Comparison of ENCODE assay signal across 29 mouse cellular contexts in genomic region chr7:16904120-16904675, GRCm38 (mm10). TPM values are rescaled to one million over a fixed set of nuclear protein-coding genes. Genes with fewer than 3 reads are reported as not detected.
DNase-seq lines count a peak whose midpoint lies in the region; ATAC-seq and TF ChIP-seq lines count a peak whose summit lies in the region.
"Had no signal": no experiment of that assay in that cellular context is flagged by ENCODE, and none has a peak within 500 bp of the region (broad histone marks: within the 10 kb centered on the region; RNA-seq: fewer than 3 reads in every experiment).

No protein-coding gene starts in this region.

- no peak overlapping the region for H3K4me2 ChIP-seq in hindbrain, embryonic 12.5 days (replicated peaks)
- H3K4me2 ChIP-seq in hindbrain, embryonic 11.5 days (replicated peaks; ENCODE audit: low read depth, low read length): no peak overlapping the region
- H3K4me2 ChIP-seq in liver, postnatal 0 days (ENCODE audit: low read depth, low read length): no peak overlapping the region
- H3K4me2 ChIP-seq: embryonic facial prominence, embryonic 13.5 days; forebrain, embryonic 13.5 days; heart, embryonic 12.5 days; limb, embryonic 15.5 days; midbrain, embryonic 13.5 days had no signal

- 0 out of 2 replicates have a peak overlapping the region, but pooled peaks have one; percentile 0 for H3K27ac ChIP-seq in gastrocnemius, adult 2 months
- H3K27ac ChIP-seq in hindbrain, embryonic 12.5 days: 0 out of 2 replicates have a peak overlapping the region, but pooled peaks have one; percentile 23
- H3K27ac ChIP-seq in hindbrain, embryonic 11.5 days (ENCODE audit: low read depth, low read length): no peak overlapping the region
- H3K27ac ChIP-seq in liver, postnatal 0 days (ENCODE audit: low read depth): no peak overlapping the region
- peak overlapping the region; percentile 22; the same call in 1 of the 2 replicates for H3K27ac ChIP-seq in macrophage
- H3K27ac ChIP-seq: embryonic facial prominence, embryonic 13.5 days; forebrain, embryonic 13.5 days; left cerebral cortex, adult 2 months; limb, embryonic 15.5 days; midbrain, embryonic 13.5 days had no signal

- WGBS in hindbrain, embryonic 12.5 days: 45% methylated on average over 8 of the region's 10 CpGs
- WGBS in hindbrain, embryonic 11.5 days: 67% methylated on average over 7 of the region's 10 CpGs
- 32% methylated on average over 6 of the region's 10 CpGs for WGBS in liver, postnatal 0 days (ENCODE audit: insufficient replicate concordance)
- 56% methylated on average over 9 of the region's 10 CpGs for WGBS in macrophage (ENCODE audit: missing documents)

- no peak for DNase-seq in gastrocnemius, adult 2 months
- no peak for DNase-seq in gastrocnemius, postnatal 4 days (ENCODE audit: low spot score in 2 of 2)
- no peak for DNase-seq in hindbrain, embryonic 11.5 days (ENCODE audit: low spot score)
- DNase-seq in liver, postnatal 0 days: no peak
- DNase-seq in liver: no peak
- no peak for DNase-seq in layer of hippocampus, adult 18-20 months (ENCODE audit: low spot score in 2 of 2)
- DNase-seq: adrenal gland, adult 8-10 months; cerebellum, adult 11-12 months; cerebellum, postnatal 25 days; embryo, embryonic 11 days; kidney, adult 2 months; lung, adult 18-20 months; lung, postnatal 10 days; right cerebral cortex, postnatal 14 days; thymus, postnatal 14 days had no signal

- H3K9ac ChIP-seq in hindbrain, embryonic 12.5 days: no peak overlapping the region
- H3K9ac ChIP-seq in hindbrain, embryonic 11.5 days (ENCODE audit: low read depth, low read length): no peak overlapping the region
- H3K9ac ChIP-seq in liver, postnatal 0 days (replicated peaks): no peak overlapping the region
- H3K9ac ChIP-seq: embryonic facial prominence, embryonic 13.5 days; forebrain, embryonic 13.5 days; heart, embryonic 12.5 days; limb, embryonic 15.5 days; midbrain, embryonic 13.5 days had no signal

- H3K9me3 ChIP-seq in hindbrain, embryonic 12.5 days (replicated peaks): no peaks in the 10 kb centered on the region
- no peaks in the 10 kb centered on the region for H3K9me3 ChIP-seq in hindbrain, embryonic 11.5 days (ENCODE audit: control insufficient read depth, low read length)
- H3K9me3 ChIP-seq in liver, postnatal 0 days (ENCODE audit: low read length): no peaks in the 10 kb centered on the region
- H3K9me3 ChIP-seq: embryonic facial prominence, embryonic 13.5 days; forebrain, embryonic 13.5 days; heart, embryonic 12.5 days; limb, embryonic 15.5 days; midbrain, embryonic 13.5 days had no signal

- peaks cover 29% of the 10 kb centered on the region for H3K79me2 ChIP-seq in macrophage (ENCODE audit: inconsistent target)

- no peak overlapping the region for H3K4me3 ChIP-seq in gastrocnemius, adult 2 months
- no peak overlapping the region for H3K4me3 ChIP-seq in hindbrain, embryonic 12.5 days
- no peak overlapping the region for H3K4me3 ChIP-seq in hindbrain, embryonic 11.5 days (ENCODE audit: low read depth, low read length)
- H3K4me3 ChIP-seq in liver, postnatal 0 days (ENCODE audit: low read depth, low read length): no peak overlapping the region
- H3K4me3 ChIP-seq in macrophage (ENCODE audit: inconsistent target): no peak overlapping the region
- H3K4me3 ChIP-seq: embryonic facial prominence, embryonic 13.5 days; erythroblast, embryonic 14.5 days; forebrain, embryonic 13.5 days; heart, embryonic 12.5 days; left cerebral cortex, adult 2 months; limb, embryonic 15.5 days; midbrain, embryonic 13.5 days had no signal

- peaks cover 6% of the 10 kb centered on the region; the same call in 1 of the 2 replicates for H3K27me3 ChIP-seq in hindbrain, embryonic 12.5 days
- no peaks in the 10 kb centered on the region for H3K27me3 ChIP-seq in hindbrain, embryonic 11.5 days (ENCODE audit: control insufficient read depth, insufficient read depth, low read length)
- no peaks in the 10 kb centered on the region for H3K27me3 ChIP-seq in liver, postnatal 0 days (ENCODE audit: insufficient read depth, low read length)
- H3K27me3 ChIP-seq: embryonic facial prominence, embryonic 13.5 days; forebrain, embryonic 13.5 days; limb, embryonic 15.5 days had no signal

- intact Hi-C loops in gastrocnemius, adult 2 months (cut with DNase I): no loop called here

- TF ChIP-seq CTCF in gastrocnemius, adult 2 months (IDR thresholded peaks at IDR 0.05): no peak
- TF ChIP-seq CTCF in liver, postnatal 0 days (IDR thresholded peaks at IDR 0.05; ENCODE audit: low read depth): no peak

- peaks cover 54% of the 10 kb centered on the region for H3K4me1 ChIP-seq in hindbrain, embryonic 12.5 days
- H3K4me1 ChIP-seq in hindbrain, embryonic 11.5 days (replicated peaks; ENCODE audit: control insufficient read depth, insufficient read depth, low read length): peaks cover 6% of the 10 kb centered on the region
- H3K4me1 ChIP-seq in liver, postnatal 0 days (ENCODE audit: insufficient read depth): peaks cover 8% of the 10 kb centered on the region; the same call in 1 of the 2 replicates

- H3K36me3 ChIP-seq in hindbrain, embryonic 12.5 days: no peaks in the 10 kb centered on the region
- H3K36me3 ChIP-seq in hindbrain, embryonic 11.5 days (ENCODE audit: control insufficient read depth, insufficient read depth, low read length): no peaks in the 10 kb centered on the region
- H3K36me3 ChIP-seq in liver, postnatal 0 days (replicated peaks; ENCODE audit: insufficient read depth, low read length): no peaks in the 10 kb centered on the region
- no peaks in the 10 kb centered on the region for H3K36me3 ChIP-seq in macrophage (ENCODE audit: inconsistent target)
- H3K36me3 ChIP-seq: embryonic facial prominence, embryonic 13.5 days; heart, embryonic 12.5 days; limb, embryonic 15.5 days; midbrain, embryonic 13.5 days had no signal

- no peak for TF ChIP-seq EP300 in liver, postnatal 0 days (IDR thresholded peaks at IDR 0.05; ENCODE audit: low read depth)

- 0 out of 2 replicates have a peak, but pooled peaks have one; percentile 39 for ATAC-seq in hindbrain, embryonic 12.5 days (ENCODE audit: low FRiP score)
- no peak; the same call in 1 of the 2 replicates for ATAC-seq in hindbrain, embryonic 11.5 days (ENCODE audit: low FRiP score)
- 0 out of 2 replicates have a peak, but pooled peaks have one; percentile 24 for ATAC-seq in liver, postnatal 0 days
- ATAC-seq: activated CD4-positive, CD25-positive, alpha-beta regulatory T cell, adult 4 months; forebrain, embryonic 13.5 days; midbrain, embryonic 13.5 days had no signal

RNA-seq across cellular contexts. Expression of gene Ptgir, which starts 2.1 kb away (rescaled TPM):
- total RNA-seq in gastrocnemius, adult 2 months (2021): under 1 TPM; 0.67 to 0.79 TPM
- total RNA-seq in gastrocnemius, postnatal 4 days (2021): 1 to 10 TPM; 2.6 to 3.3 TPM
- 1.6 and 2.1 TPM in 2 replicates for polyA plus RNA-seq in hindbrain, embryonic 12.5 days (2016; fragmentation: Nextera tagmentation; extraction: Ambion mirVana)
- 0.56 and 0.81 TPM in 2 replicates for polyA plus RNA-seq in hindbrain, embryonic 11.5 days (2014; fragmentation: Nextera tagmentation; extraction: Ambion mirVana)
- 1.1 and 1.7 TPM in 2 replicates for polyA plus RNA-seq in liver, postnatal 0 days (2015; fragmentation: Nextera tagmentation; extraction: Ambion mirVana)
- 10 to 100 TPM in 2 of 26 experiments, 1 to 10 TPM in 24; 1.4 to 12.8 (median 4.6) TPM for total RNA-seq in macrophage (2018; cell fraction: chromatin; rRNA removed)
- 10 to 100 TPM in 7 of 26 experiments, 1 to 10 TPM in 19; 2.9 to 21.7 (median 7.9) TPM for total RNA-seq in macrophage (2018; cell fraction: cytosol; rRNA removed)
- total RNA-seq in macrophage (2018; cell fraction: nucleus; rRNA removed): 10 to 100 TPM in 18 of 26 experiments, 1 to 10 TPM in 8; 3.3 to 24.8 (median 11.9) TPM
- polyA plus RNA-seq in macrophage (2018): 2.2 to 3.8 TPM (median 3.6 TPM) in 3 replicates
- under 1 TPM in 1 of 2 experiments, not detected in 1; 0.10 TPM for total RNA-seq in layer of hippocampus, adult 18-20 months (2021)
- total RNA-seq: layer of hippocampus, postnatal 10 days had no signal

RNA-seq across cellular contexts. Expression of gene Gng8, which starts 12.6 kb away (rescaled TPM):
- total RNA-seq in gastrocnemius, adult 2 months (2021): not detected
- 1 to 10 TPM; 2.6 TPM for total RNA-seq in gastrocnemius, postnatal 4 days (2021)
- polyA plus RNA-seq in hindbrain, embryonic 12.5 days (2016; fragmentation: Nextera tagmentation; extraction: Ambion mirVana): 12.1 and 13.6 TPM in 2 replicates
- 9.0 and 11.0 TPM in 2 replicates for polyA plus RNA-seq in hindbrain, embryonic 11.5 days (2014; fragmentation: Nextera tagmentation; extraction: Ambion mirVana)
- polyA plus RNA-seq in liver, postnatal 0 days (2015; fragmentation: Nextera tagmentation; extraction: Ambion mirVana): 0.15 and 0.20 TPM in 2 replicates
- total RNA-seq in macrophage (2018; cell fraction: chromatin; rRNA removed): 1 to 10 TPM in 2 of 26 experiments, not detected in 24; 1.3 to 1.8 TPM
- under 1 TPM in 3 of 26 experiments, not detected in 23; 0.15 to 0.31 (median 0.17) TPM for total RNA-seq in macrophage (2018; cell fraction: cytosol; rRNA removed)
- total RNA-seq in macrophage (2018; cell fraction: nucleus; rRNA removed): 1 to 10 TPM in 2 of 26 experiments, not detected in 24; 1.4 TPM
- not detected in 3 replicates for polyA plus RNA-seq in macrophage (2018)
- 1 to 10 TPM; 2.6 to 2.8 TPM for total RNA-seq in layer of hippocampus, adult 18-20 months (2021)
- total RNA-seq: megakaryocyte progenitor cell, adult 5-6 weeks; monocyte, adult 5-6 weeks had no signal
- polyA plus RNA-seq: activated CD4-positive, CD25-positive, alpha-beta regulatory T cell, adult 4 months; erythroblast, embryonic 14.5 days had no signal

RNA-seq across cellular contexts. Expression of gene Calm3, which starts 19.7 kb away (rescaled TPM):
- 100 to 1,000 TPM; 290 to 400 TPM for total RNA-seq in gastrocnemius, adult 2 months (2021)
- 100 to 1,000 TPM; 189 to 234 TPM for total RNA-seq in gastrocnemius, postnatal 4 days (2021)
- 185 and 210 TPM in 2 replicates for polyA plus RNA-seq in hindbrain, embryonic 12.5 days (2016; fragmentation: Nextera tagmentation; extraction: Ambion mirVana)
- polyA plus RNA-seq in hindbrain, embryonic 11.5 days (2014; fragmentation: Nextera tagmentation; extraction: Ambion mirVana): 322 and 337 TPM in 2 replicates
- polyA plus RNA-seq in liver, postnatal 0 days (2015; fragmentation: Nextera tagmentation; extraction: Ambion mirVana): 58.8 and 60.3 TPM in 2 replicates
- 10 to 100 TPM in 19 of 26 experiments, 1 to 10 TPM in 7; 3.3 to 45.5 (median 14.6) TPM for total RNA-seq in macrophage (2018; cell fraction: chromatin; rRNA removed)
- total RNA-seq in macrophage (2018; cell fraction: cytosol; rRNA removed): 100 to 1,000 TPM; 134 to 213 (median 179) TPM
- 100 to 1,000 TPM in 1 of 26 experiments, 10 to 100 TPM in 25; 23.9 to 119 (median 63.2) TPM for total RNA-seq in macrophage (2018; cell fraction: nucleus; rRNA removed)
- 148 to 197 TPM (median 177 TPM) in 3 replicates for polyA plus RNA-seq in macrophage (2018)
- total RNA-seq in layer of hippocampus, adult 18-20 months (2021): 1,000 to 10,000 TPM; 2,132 to 2,161 TPM

RNA-seq across cellular contexts. Expression of gene Dact3, which starts 29.1 kb away (rescaled TPM):
- total RNA-seq in gastrocnemius, adult 2 months (2021): 1 to 10 TPM in 1 of 2 experiments, under 1 TPM in 1; 0.99 to 1.7 TPM
- total RNA-seq in gastrocnemius, postnatal 4 days (2021): 10 to 100 TPM; 17.8 to 19.0 TPM
- polyA plus RNA-seq in hindbrain, embryonic 12.5 days (2016; fragmentation: Nextera tagmentation; extraction: Ambion mirVana): 9.0 and 10.4 TPM in 2 replicates
- 7.6 and 8.0 TPM in 2 replicates for polyA plus RNA-seq in hindbrain, embryonic 11.5 days (2014; fragmentation: Nextera tagmentation; extraction: Ambion mirVana)
- polyA plus RNA-seq in liver, postnatal 0 days (2015; fragmentation: Nextera tagmentation; extraction: Ambion mirVana): 0.09 TPM in 2 replicates
- 1 to 10 TPM in 2 of 26 experiments, under 1 TPM in 2, not detected in 22; 0.22 to 3.4 (median 0.92) TPM for total RNA-seq in macrophage (2018; cell fraction: chromatin; rRNA removed)
- under 1 TPM; 0.03 to 0.60 (median 0.14) TPM for total RNA-seq in macrophage (2018; cell fraction: cytosol; rRNA removed)
- total RNA-seq in macrophage (2018; cell fraction: nucleus; rRNA removed): under 1 TPM in 16 of 26 experiments, not detected in 10; 0.12 to 0.49 (median 0.28) TPM
- 0.15 to 0.32 TPM (median 0.31 TPM) in 3 replicates for polyA plus RNA-seq in macrophage (2018)
- 100 to 1,000 TPM; 173 to 175 TPM for total RNA-seq in layer of hippocampus, adult 18-20 months (2021)
- total RNA-seq: monocyte, adult 5-6 weeks had no signal
- polyA plus RNA-seq: activated CD4-positive, CD25-positive, alpha-beta regulatory T cell, adult 4 months had no signal

RNA-seq across cellular contexts. Expression of gene Pnmal2, which starts 40.3 kb away (rescaled TPM):
- under 1 TPM; 0.74 to 0.86 TPM for total RNA-seq in gastrocnemius, adult 2 months (2021)
- total RNA-seq in gastrocnemius, postnatal 4 days (2021): 10 to 100 TPM; 48.6 to 49.6 TPM
- 55.6 and 60.3 TPM in 2 replicates for polyA plus RNA-seq in hindbrain, embryonic 12.5 days (2016; fragmentation: Nextera tagmentation; extraction: Ambion mirVana)
- 7.8 and 11.0 TPM in 2 replicates for polyA plus RNA-seq in hindbrain, embryonic 11.5 days (2014; fragmentation: Nextera tagmentation; extraction: Ambion mirVana)
- polyA plus RNA-seq in liver, postnatal 0 days (2015; fragmentation: Nextera tagmentation; extraction: Ambion mirVana): 0.06 and 0.09 TPM in 2 replicates
- total RNA-seq in macrophage (2018; cell fraction: chromatin; rRNA removed): under 1 TPM in 1 of 26 experiments, not detected in 25; 0.44 TPM
- not detected for total RNA-seq in macrophage (2018; cell fraction: cytosol; rRNA removed)
- total RNA-seq in macrophage (2018; cell fraction: nucleus; rRNA removed): not detected
- not detected in 3 replicates for polyA plus RNA-seq in macrophage (2018)
- 100 to 1,000 TPM; 370 to 415 TPM for total RNA-seq in layer of hippocampus, adult 18-20 months (2021)
- total RNA-seq: hematopoietic stem cell, adult 5-6 weeks; megakaryocyte progenitor cell, adult 5-6 weeks; monocyte, adult 5-6 weeks had no signal
- polyA plus RNA-seq: activated CD4-positive, CD25-positive, alpha-beta regulatory T cell, adult 4 months; erythroblast, embryonic 14.5 days had no signal

Comparison
In these comparisons a context has a peak if more than half of its experiments do, and no peak if none do; other contexts are left out.
1. H3K27ac ChIP-seq: peak in gastrocnemius, adult 2 months (single experiment), hindbrain, embryonic 12.5 days (single experiment) and macrophage (single experiment); none in hindbrain, embryonic 11.5 days (single experiment) and liver, postnatal 0 days (single experiment).